Mouse (Mus musculus): ENCODE results near the gene Thap4. TPM values are rescaled to one million over a fixed set of nuclear protein-coding genes. Genes with fewer than 3 reads are reported as not detected.

Gene Thap4
- total and polyA plus RNA-seq, 2 experiments from 2014 or later = 53.9 to 57.2 TPM

- TF ChIP-seq EP300 (IDR thresholded peaks at IDR 0.05; ENCODE audit: low read depth) (no peak), CTCF (IDR thresholded peaks at IDR 0.05; ENCODE audit: low read depth) (no peak)
- WGBS = 70% methylated on average over 21 of the region's 21 CpGs
- peak overlapping the region; percentile 90; the same call in 1 of the 2 replicates for H3K27ac ChIP-seq (ENCODE audit: low read depth)
- no peaks in the 10 kb centered on the region for H3K9me3 ChIP-seq (replicated peaks; ENCODE audit: control insufficient read depth, low read length)
- DNase-seq (ENCODE audit: low spot score) (no peak), ATAC-seq (ENCODE audit: insufficient read depth, low read depth) (no peak)
- no peaks in the 10 kb centered on the region for H3K27me3 ChIP-seq (ENCODE audit: control insufficient read depth, insufficient read depth, low read length)
- H3K4me3 ChIP-seq (ENCODE audit: low read depth, low read length) = peak overlapping the region; percentile 77
- H3K4me1 ChIP-seq (ENCODE audit: control insufficient read depth, insufficient read depth) = peaks cover 27% of the 10 kb centered on the region
- H3K36me3 ChIP-seq (replicated peaks; ENCODE audit: control insufficient read depth, insufficient read depth, low read length) = peaks cover 35% of the 10 kb centered on the region
- peak overlapping the region; percentile 72 for H3K9ac ChIP-seq (replicated peaks; ENCODE audit: low read depth, low read length)
- peak overlapping the region; percentile 91 for H3K4me2 ChIP-seq (ENCODE audit: low read depth, low read length)
Observed at GRCm38 (mm10) chr1:93800670-93801503, 46.2 kb upstream of the Thap4 start.

GRCm38 (mm10) chr1:93795886-93796285 lies 41.2 kb upstream of the Thap4 start:
- no peak overlapping the region for H3K4me2 ChIP-seq (ENCODE audit: low read depth, low read length)
- H3K27ac ChIP-seq (ENCODE audit: low read depth) = no peak overlapping the region
- no peak overlapping the region for H3K9ac ChIP-seq (replicated peaks; ENCODE audit: low read depth, low read length)
- H3K36me3 ChIP-seq (replicated peaks; ENCODE audit: control insufficient read depth, insufficient read depth, low read length) = peaks cover 71% of the 10 kb centered on the region
- H3K27me3 ChIP-seq (ENCODE audit: control insufficient read depth, insufficient read depth, low read length) = no peaks in the 10 kb centered on the region
- TF ChIP-seq EP300 (IDR thresholded peaks at IDR 0.05; ENCODE audit: low read depth) (no peak), CTCF (IDR thresholded peaks at IDR 0.05; ENCODE audit: low read depth) (no peak)
- WGBS = 39% methylated on average over 8 of the region's 8 CpGs
- H3K4me1 ChIP-seq (ENCODE audit: control insufficient read depth, insufficient read depth) = no peaks in the 10 kb centered on the region
- H3K4me3 ChIP-seq (ENCODE audit: low read depth, low read length) = no peak overlapping the region
- ATAC-seq (ENCODE audit: insufficient read depth, low read depth) (no peak), DNase-seq (ENCODE audit: low spot score) (no peak)
- no peaks in the 10 kb centered on the region for H3K9me3 ChIP-seq (replicated peaks; ENCODE audit: control insufficient read depth, low read length)

- H3K4me1 ChIP-seq (ENCODE audit: control insufficient read depth, insufficient read depth) = no peaks in the 10 kb centered on the region
- no peak overlapping the region for H3K9ac ChIP-seq (replicated peaks; ENCODE audit: low read depth, low read length)
- TF ChIP-seq CTCF (IDR thresholded peaks at IDR 0.05; ENCODE audit: low read depth) = no peak
- no peak for TF ChIP-seq EP300 (IDR thresholded peaks at IDR 0.05; ENCODE audit: low read depth)
- WGBS = 96% methylated on average over 8 of the region's 8 CpGs
- DNase-seq (ENCODE audit: low spot score) = no peak
- H3K4me3 ChIP-seq (ENCODE audit: low read depth, low read length) = no peak overlapping the region
- H3K36me3 ChIP-seq (replicated peaks; ENCODE audit: control insufficient read depth, insufficient read depth, low read length) = peaks cover 74% of the 10 kb centered on the region
- no peak overlapping the region for H3K27ac ChIP-seq (ENCODE audit: low read depth)
- ATAC-seq (ENCODE audit: insufficient read depth, low read depth) = no peak
- H3K4me2 ChIP-seq (ENCODE audit: low read depth, low read length) = no peak overlapping the region
- H3K27me3 ChIP-seq (ENCODE audit: control insufficient read depth, insufficient read depth, low read length) = no peaks in the 10 kb centered on the region
- H3K9me3 ChIP-seq (replicated peaks; ENCODE audit: control insufficient read depth, low read length) = no peaks in the 10 kb centered on the region
Observed at GRCm38 (mm10) chr1:93794526-93794925, 39.9 kb upstream of the Thap4 start.

DNA sequence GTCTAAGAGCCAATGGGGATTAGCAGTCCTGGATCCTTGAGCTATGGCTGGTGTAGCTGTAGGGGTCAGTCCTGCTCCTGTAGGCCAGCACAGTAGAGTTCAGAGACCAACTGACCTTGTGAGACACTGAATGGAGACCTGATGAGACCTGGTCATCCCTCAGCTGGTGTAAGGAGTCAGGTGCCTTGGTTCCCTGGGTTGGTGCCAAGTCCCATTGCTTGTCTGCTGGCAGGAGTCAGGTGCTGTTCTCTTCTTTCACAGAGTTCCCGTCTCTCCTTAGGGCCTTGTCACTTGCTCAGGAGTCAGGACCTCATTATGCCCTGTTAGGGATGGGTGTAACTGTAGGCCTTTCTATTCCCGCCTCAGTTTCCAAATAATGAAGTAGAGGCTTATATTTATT lies 32.2 kb upstream of the Thap4 start:
- H3K4me1 ChIP-seq (ENCODE audit: control insufficient read depth, insufficient read depth) = no peaks in the 10 kb centered on the region
- WGBS = 74% methylated on average over 2 of the region's 2 CpGs

GRCm38 (mm10) chr1:93776686-93777085 lies 22.0 kb upstream of the Thap4 start:
- Histone ChIP-seq H3K9ac (replicated peaks; ENCODE audit: low read depth, low read length) (no peak overlapping the region), H3K27ac (ENCODE audit: low read depth) (no peak overlapping the region), H3K9me3 (replicated peaks; ENCODE audit: control insufficient read depth, low read length) (no peaks in the 10 kb centered on the region), H3K4me1 (ENCODE audit: control insufficient read depth, insufficient read depth) (no peaks in the 10 kb centered on the region), H3K36me3 (replicated peaks; ENCODE audit: control insufficient read depth, insufficient read depth, low read length) (peaks cover 82% of the 10 kb centered on the region), H3K4me2 (ENCODE audit: low read depth, low read length) (no peak overlapping the region), H3K27me3 (ENCODE audit: control insufficient read depth, insufficient read depth, low read length) (no peaks in the 10 kb centered on the region), H3K4me3 (ENCODE audit: low read depth, low read length) (no peak overlapping the region)
- no peak for TF ChIP-seq CTCF (IDR thresholded peaks at IDR 0.05; ENCODE audit: low read depth)
- TF ChIP-seq EP300 (IDR thresholded peaks at IDR 0.05; ENCODE audit: low read depth) = no peak
- WGBS = 98% methylated on average over 5 of the region's 5 CpGs
- ATAC-seq (ENCODE audit: insufficient read depth, low read depth) (no peak), DNase-seq (ENCODE audit: low spot score) (no peak)

More for the DNA sequence above, 32.2 kb upstream of the Thap4 start:
- ATAC-seq (ENCODE audit: insufficient read depth, low read depth) (no peak), DNase-seq (ENCODE audit: low spot score) (no peak)
- H3K9ac ChIP-seq (replicated peaks; ENCODE audit: low read depth, low read length) = no peak overlapping the region
- H3K27ac ChIP-seq (ENCODE audit: low read depth) = no peak overlapping the region
- no peak for TF ChIP-seq EP300 (IDR thresholded peaks at IDR 0.05; ENCODE audit: low read depth)
- TF ChIP-seq CTCF (IDR thresholded peaks at IDR 0.05; ENCODE audit: low read depth) = no peak
- H3K4me2 ChIP-seq (ENCODE audit: low read depth, low read length) = no peak overlapping the region
- H3K4me3 ChIP-seq (ENCODE audit: low read depth, low read length) = no peak overlapping the region
- H3K9me3 ChIP-seq (replicated peaks; ENCODE audit: control insufficient read depth, low read length) = no peaks in the 10 kb centered on the region
- H3K27me3 ChIP-seq (ENCODE audit: control insufficient read depth, insufficient read depth, low read length) = no peaks in the 10 kb centered on the region
- peaks cover 91% of the 10 kb centered on the region for H3K36me3 ChIP-seq (replicated peaks; ENCODE audit: control insufficient read depth, insufficient read depth, low read length)
